Mouse (Mus musculus): ENCODE results near the gene Olfr1369-ps1. TPM values are rescaled to one million over a fixed set of nuclear protein-coding genes. Genes with fewer than 3 reads are reported as not detected.
A peak's percentile ranks its signal among the peaks of the same experiment; 100 is the strongest.

Gene Olfr1369-ps1
- polyA plus RNA-seq, 1 experiment: not detected

GRCm38 (mm10) chr13:21142421-21142820 lies 31.1 kb downstream of the Olfr1369-ps1 start:
- Histone ChIP-seq H3K27me3 (ENCODE audit: control insufficient read depth, insufficient read depth, low read length) (no peaks in the 10 kb centered on the region), H3K4me1 (ENCODE audit: control insufficient read depth, insufficient read depth, insufficient read length, low read length) (no peaks in the 10 kb centered on the region), H3K4me3 (ENCODE audit: low read depth, low read length) (no peak overlapping the region), H3K36me3 (ENCODE audit: control insufficient read depth, insufficient read depth, low read length) (no peaks in the 10 kb centered on the region), H3K27ac (ENCODE audit: insufficient read depth, low read depth, low read length) (no peak overlapping the region)
- no peak for TF ChIP-seq CTCF (IDR thresholded peaks at IDR 0.05; ENCODE audit: extremely low read depth, insufficient read length, insufficient replicate concordance, low read depth, low read length)
- no peak for TF ChIP-seq POLR2A (IDR thresholded peaks at IDR 0.05; ENCODE audit: low read depth, low read length)
- 31% methylated on average over 8 of the region's 8 CpGs for WGBS

DNA sequence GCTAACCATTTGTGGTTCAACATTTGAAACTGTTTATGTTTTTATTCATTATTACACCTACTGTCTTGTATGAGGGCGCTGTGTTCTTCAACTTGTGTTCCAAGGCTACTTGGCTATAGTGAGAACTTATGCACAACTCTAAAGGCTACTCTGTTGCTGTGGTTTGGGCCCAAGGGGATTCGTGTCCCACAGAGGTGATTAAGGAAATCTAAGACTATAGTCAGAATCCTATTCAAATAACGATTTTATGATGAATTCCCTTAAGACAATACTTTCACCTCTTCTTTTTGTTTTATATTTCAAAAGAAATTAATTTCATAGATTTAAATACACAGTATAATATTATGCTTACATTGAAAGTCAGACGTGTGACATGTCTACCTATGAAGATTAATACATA lies 34.5 kb downstream of the Olfr1369-ps1 start, which contains the start of gene Olfr1368:
Gene Olfr1368, minus strand, starts transcription at position 101 of the 400 bp plus-strand sequence.
- Histone ChIP-seq H3K4me3 (ENCODE audit: low read depth, low read length) (no peak within 1 kb of the TSS), H3K36me3 (ENCODE audit: control insufficient read depth, insufficient read depth, low read length) (no peaks in the 10 kb centered on the region), H3K27me3 (ENCODE audit: control insufficient read depth, insufficient read depth, low read length) (no peaks in the 10 kb centered on the region), H3K27ac (ENCODE audit: insufficient read depth, low read depth, low read length) (no peak within 1 kb of the TSS), H3K4me1 (ENCODE audit: control insufficient read depth, insufficient read depth, insufficient read length, low read length) (no peaks in the 10 kb centered on the region)
- WGBS: 70% methylated on average over 4 of the region's 4 CpGs
- TF ChIP-seq CTCF (IDR thresholded peaks at IDR 0.05; ENCODE audit: extremely low read depth, insufficient read length, insufficient replicate concordance, low read depth, low read length) (no peak), POLR2A (IDR thresholded peaks at IDR 0.05; ENCODE audit: low read depth, low read length) (no peak)

DNA sequence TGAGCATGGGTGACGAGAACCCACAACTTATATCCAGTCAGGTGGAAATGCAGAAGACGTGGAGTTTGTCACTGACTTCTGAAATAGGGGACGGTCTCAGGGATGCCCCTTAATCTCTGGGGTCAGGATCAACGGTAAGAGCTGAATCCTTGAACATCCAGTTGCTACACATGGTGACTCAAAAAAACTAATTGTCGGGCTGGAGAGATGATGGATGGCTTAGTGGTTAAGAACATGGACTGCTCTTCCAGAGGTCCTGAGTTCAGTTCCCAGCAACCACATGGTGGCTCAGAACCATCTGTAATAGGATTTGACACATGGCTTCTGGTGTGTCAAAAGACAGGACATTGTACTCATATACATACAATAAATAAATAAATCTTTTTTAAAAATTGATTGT lies 44.6 kb downstream of the Olfr1369-ps1 start:
- H3K4me1 ChIP-seq (ENCODE audit: control insufficient read depth, insufficient read depth, insufficient read length, low read length): no peaks in the 10 kb centered on the region
- no peak overlapping the region for H3K27ac ChIP-seq (ENCODE audit: insufficient read depth, low read depth, low read length)
- H3K27me3 ChIP-seq (ENCODE audit: control insufficient read depth, insufficient read depth, low read length): no peaks in the 10 kb centered on the region
- H3K36me3 ChIP-seq (ENCODE audit: control insufficient read depth, insufficient read depth, low read length): no peaks in the 10 kb centered on the region
- TF ChIP-seq POLR2A (IDR thresholded peaks at IDR 0.05; ENCODE audit: low read depth, low read length): no peak
- no peak for TF ChIP-seq CTCF (IDR thresholded peaks at IDR 0.05; ENCODE audit: extremely low read depth, insufficient read length, insufficient replicate concordance, low read depth, low read length)
- H3K4me3 ChIP-seq (ENCODE audit: low read depth, low read length): no peak overlapping the region
- 81% methylated on average over 5 of the region's 5 CpGs for WGBS

DNA sequence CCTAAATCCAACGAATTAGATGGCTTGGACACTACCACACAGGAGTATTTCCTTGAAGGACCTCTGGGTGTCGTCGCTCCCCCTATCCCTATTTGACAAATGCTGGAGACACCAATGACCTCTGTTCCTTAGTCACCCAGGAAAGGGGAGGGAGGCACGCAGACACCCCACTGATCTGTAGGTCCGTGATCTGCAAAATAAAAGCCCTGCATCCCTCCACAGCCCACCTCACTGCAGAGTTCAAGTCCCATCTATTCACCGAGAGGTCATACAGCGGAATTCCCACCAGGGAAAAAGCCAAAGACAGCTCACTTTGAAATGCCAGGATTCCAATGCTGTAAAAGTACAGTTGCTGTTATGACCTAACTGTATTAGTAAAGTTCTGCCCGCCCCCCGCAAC lies 46.8 kb downstream of the Olfr1369-ps1 start:
- Histone ChIP-seq H3K27me3 (ENCODE audit: control insufficient read depth, insufficient read depth, low read length) (no peaks in the 10 kb centered on the region), H3K4me1 (ENCODE audit: control insufficient read depth, insufficient read depth, insufficient read length, low read length) (no peaks in the 10 kb centered on the region; the same call in 1 of the 2 replicates), H3K36me3 (ENCODE audit: control insufficient read depth, insufficient read depth, low read length) (no peaks in the 10 kb centered on the region), H3K27ac (ENCODE audit: insufficient read depth, low read depth, low read length) (no peak overlapping the region), H3K4me3 (ENCODE audit: low read depth, low read length) (no peak overlapping the region)
- TF ChIP-seq POLR2A (IDR thresholded peaks at IDR 0.05; ENCODE audit: low read depth, low read length): no peak
- no peak for TF ChIP-seq CTCF (IDR thresholded peaks at IDR 0.05; ENCODE audit: extremely low read depth, insufficient read length, insufficient replicate concordance, low read depth, low read length)
- WGBS: 15% methylated on average over 9 of the region's 9 CpGs

- peak overlapping the region; percentile 90 for H3K4me3 ChIP-seq (ENCODE audit: low read depth, low read length)
- no peaks in the 10 kb centered on the region; the same call in 1 of the 2 replicates for H3K4me1 ChIP-seq (ENCODE audit: control insufficient read depth, insufficient read depth, insufficient read length, low read length)
- WGBS: 1% methylated on average over 19 of the region's 19 CpGs
- H3K27ac ChIP-seq (ENCODE audit: insufficient read depth, low read depth, low read length): peak overlapping the region; percentile 24; the same call in 1 of the 2 replicates
- TF ChIP-seq POLR2A (IDR thresholded peaks at IDR 0.05; ENCODE audit: low read depth, low read length) (no peak), CTCF (IDR thresholded peaks at IDR 0.05; ENCODE audit: extremely low read depth, insufficient read length, insufficient replicate concordance, low read depth, low read length) (peak; percentile 91)
- H3K27me3 ChIP-seq (ENCODE audit: control insufficient read depth, insufficient read depth, low read length): no peaks in the 10 kb centered on the region
- no peaks in the 10 kb centered on the region for H3K36me3 ChIP-seq (ENCODE audit: control insufficient read depth, insufficient read depth, low read length)
Measured at GRCm38 (mm10) chr13:21158785-21159474, 47.6 kb downstream of the Olfr1369-ps1 start.

GRCm38 (mm10) chr13:21159475-21159819 lies 48.2 kb downstream of the Olfr1369-ps1 start:
- WGBS: 2% methylated on average over 15 of the region's 15 CpGs
- H3K27me3 ChIP-seq (ENCODE audit: control insufficient read depth, insufficient read depth, low read length): no peaks in the 10 kb centered on the region
- H3K36me3 ChIP-seq (ENCODE audit: control insufficient read depth, insufficient read depth, low read length): no peaks in the 10 kb centered on the region
- TF ChIP-seq CTCF (IDR thresholded peaks at IDR 0.05; ENCODE audit: extremely low read depth, insufficient read length, insufficient replicate concordance, low read depth, low read length) (no peak), POLR2A (IDR thresholded peaks at IDR 0.05; ENCODE audit: low read depth, low read length) (no peak)
- H3K4me3 ChIP-seq (ENCODE audit: low read depth, low read length): peak overlapping the region; percentile 90
- no peak overlapping the region for H3K27ac ChIP-seq (ENCODE audit: insufficient read depth, low read depth, low read length)
- no peaks in the 10 kb centered on the region; the same call in 1 of the 2 replicates for H3K4me1 ChIP-seq (ENCODE audit: control insufficient read depth, insufficient read depth, insufficient read length, low read length)

GRCm38 (mm10) chr13:21160041-21160511 lies 48.8 kb downstream of the Olfr1369-ps1 start:
- no peaks in the 10 kb centered on the region for H3K36me3 ChIP-seq (ENCODE audit: control insufficient read depth, insufficient read depth, low read length)
- no peak for TF ChIP-seq POLR2A (IDR thresholded peaks at IDR 0.05; ENCODE audit: low read depth, low read length)
- no peak for TF ChIP-seq CTCF (IDR thresholded peaks at IDR 0.05; ENCODE audit: extremely low read depth, insufficient read length, insufficient replicate concordance, low read depth, low read length)
- H3K27me3 ChIP-seq (ENCODE audit: control insufficient read depth, insufficient read depth, low read length): no peaks in the 10 kb centered on the region
- peak overlapping the region; percentile 90 for H3K4me3 ChIP-seq (ENCODE audit: low read depth, low read length)
- under 1% methylated on average over 16 of the region's 16 CpGs for WGBS
- H3K4me1 ChIP-seq (ENCODE audit: control insufficient read depth, insufficient read depth, insufficient read length, low read length): no peaks in the 10 kb centered on the region; the same call in 1 of the 2 replicates
- H3K27ac ChIP-seq (ENCODE audit: insufficient read depth, low read depth, low read length): no peak overlapping the region

Measured in small intestine, adult 2 months (tissue).